Mouse (Mus musculus) olfactory bulb, adult 2 months (tissue): ENCODE results near the gene Cdkal1.

Source experiments
- CTCF ChIP-seq: fragments of 200-500 bp; IDR thresholded peaks from 2 replicates; pipeline ENCODE4 v1.5.1; 2012; ENCODE audit warnings: low read depth, mild to moderate bottlenecking, low read length, moderate library complexity; ENCODE audit not compliant: insufficient read depth
- POLR2A ChIP-seq: fragments of 200-500 bp; IDR thresholded peaks from 2 replicates; pipeline ENCODE4 v1.6.1; 2012; ENCODE audit warnings: mild to moderate bottlenecking, low read depth, low read length, moderate library complexity; ENCODE audit not compliant: insufficient read depth

DNA sequence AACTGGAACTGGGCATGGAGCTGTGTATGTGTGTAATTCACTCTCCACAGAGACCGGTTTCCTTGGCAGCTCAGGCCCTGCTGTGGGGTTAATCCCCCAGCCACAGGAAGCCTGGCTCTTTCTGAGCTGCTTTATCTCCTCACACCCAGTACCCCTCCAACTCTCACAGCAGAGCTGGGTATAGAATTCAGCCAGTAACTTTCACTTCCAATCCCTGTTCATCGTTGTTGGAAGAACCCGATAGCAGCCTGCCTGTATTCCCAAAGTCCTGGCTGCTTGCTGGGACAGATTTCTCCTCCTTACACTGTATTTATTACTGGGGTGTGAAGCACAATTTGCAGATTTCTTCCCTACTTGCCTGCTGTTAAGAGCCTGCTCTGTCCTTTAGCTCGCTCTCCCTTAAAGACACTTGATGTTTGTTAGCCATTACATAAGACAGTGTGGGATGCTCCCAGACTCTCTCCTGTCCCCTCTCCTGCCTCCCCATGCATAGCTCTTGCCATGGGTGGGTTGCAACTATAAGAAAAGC lies 581.7 kb downstream of the Cdkal1 start:
- no peak for TF ChIP-seq CTCF
- no peak for TF ChIP-seq POLR2A
